Mouse (Mus musculus): ENCODE results near the gene Reg3a. TPM values are rescaled to one million over a fixed set of nuclear protein-coding genes. Genes with fewer than 3 reads are reported as not detected.
"Not testable (repeated sequence)": the region's sequence is repeated elsewhere in the genome, so short reads cannot be mapped to it uniquely, and the experiment has no call there.

Reg3a gene
- total RNA-seq (2017): not detected in 2 replicates

DNA sequence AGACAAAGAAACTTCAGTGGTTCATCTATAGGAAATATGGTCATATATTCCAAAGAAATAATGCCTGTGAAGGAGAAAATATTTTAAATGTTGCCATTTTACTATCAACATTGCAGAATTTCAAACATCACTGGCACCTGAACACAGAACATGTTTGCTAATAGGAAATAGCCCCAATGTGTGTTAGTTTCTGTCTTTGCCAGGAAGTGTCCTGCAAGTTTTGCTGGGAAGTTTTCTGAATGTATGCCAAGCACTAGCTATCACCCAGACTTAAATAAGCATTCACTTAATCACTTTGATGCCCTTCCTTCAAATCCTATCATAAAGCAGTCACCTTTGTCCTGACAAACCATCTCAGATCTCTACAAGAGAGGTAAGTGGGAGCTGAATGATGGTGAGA, at the start of gene Reg3a:
Reg3a (plus strand) TSS at position 301 of the 400 bp plus-strand sequence.
- no peak for ATAC-seq (replicated peaks; ENCODE audit: low read depth, poor library complexity, severe bottlenecking)

DNA sequence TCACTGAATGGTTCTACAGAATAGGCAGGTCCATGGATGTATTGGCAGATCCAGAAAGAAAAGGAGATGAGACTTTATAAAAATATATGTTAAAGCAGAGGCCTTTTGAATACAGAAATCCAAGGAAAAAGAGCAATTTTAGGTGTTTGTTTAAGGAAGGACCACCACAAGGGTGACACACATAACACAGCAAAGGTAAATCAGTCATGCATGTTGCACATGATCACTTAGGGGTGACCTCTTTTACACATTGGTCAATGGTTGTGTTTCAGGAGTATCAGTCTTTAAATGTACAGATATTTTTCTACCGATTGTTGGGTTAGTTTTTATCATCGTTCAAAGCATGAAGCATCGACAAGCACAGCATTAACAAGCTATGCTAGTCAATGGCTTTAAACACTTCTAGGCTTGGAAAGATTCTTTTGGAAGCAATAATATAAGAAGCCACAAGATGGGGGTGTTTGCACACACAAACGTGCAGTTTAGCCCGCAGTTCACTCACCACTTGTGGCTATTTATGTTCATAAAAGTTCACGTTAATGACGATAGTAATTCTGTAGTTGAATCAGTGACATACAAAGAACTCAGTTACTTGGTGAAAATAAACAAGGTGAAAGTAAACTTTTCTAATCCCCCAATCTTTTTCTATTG, 48.5 kb upstream of the Reg3a start:
- ATAC-seq (replicated peaks; ENCODE audit: low read depth, poor library complexity, severe bottlenecking): no peak

DNA sequence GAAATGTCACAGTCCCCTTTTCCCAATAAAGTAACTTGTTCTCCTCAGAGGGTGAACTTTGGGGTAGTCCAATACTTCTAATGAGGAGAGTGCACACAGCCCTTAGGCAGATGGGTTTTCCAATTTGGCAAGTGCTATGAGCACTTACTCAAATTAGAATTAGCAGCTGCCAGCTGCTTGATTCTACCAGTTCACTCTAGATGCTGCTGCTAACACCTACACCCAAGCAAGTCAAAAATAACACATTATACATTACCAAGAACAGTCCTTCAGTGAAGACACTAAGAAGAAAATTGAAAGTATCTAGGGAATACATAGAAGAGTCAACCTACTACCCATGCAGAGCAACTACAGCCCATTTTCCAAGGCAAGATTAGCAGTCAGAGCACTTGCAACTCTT, 40.2 kb upstream of the Reg3a start:
- no peak for ATAC-seq (replicated peaks; ENCODE audit: low read depth, poor library complexity, severe bottlenecking)

DNA sequence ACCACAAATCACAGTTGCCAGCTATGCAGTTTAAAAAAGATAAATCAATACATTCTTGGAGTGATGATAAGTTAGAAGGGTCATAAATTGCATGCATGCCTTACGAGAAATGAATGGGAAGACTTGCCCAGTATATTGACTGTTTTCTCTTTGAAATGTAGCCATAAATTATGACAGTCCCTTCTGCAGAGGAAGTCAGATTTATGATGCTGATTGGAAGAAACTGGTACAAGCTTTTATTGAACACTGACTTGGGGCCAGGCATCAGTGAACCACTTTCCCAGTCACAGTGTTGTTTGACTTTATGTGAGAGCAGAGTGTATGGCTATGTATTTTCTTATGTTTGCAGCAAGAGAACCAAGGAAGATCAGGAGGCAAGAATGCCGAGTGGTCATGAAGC, 38.8 kb upstream of the Reg3a start:
- no peak for ATAC-seq (replicated peaks; ENCODE audit: low read depth, poor library complexity, severe bottlenecking)

DNA sequence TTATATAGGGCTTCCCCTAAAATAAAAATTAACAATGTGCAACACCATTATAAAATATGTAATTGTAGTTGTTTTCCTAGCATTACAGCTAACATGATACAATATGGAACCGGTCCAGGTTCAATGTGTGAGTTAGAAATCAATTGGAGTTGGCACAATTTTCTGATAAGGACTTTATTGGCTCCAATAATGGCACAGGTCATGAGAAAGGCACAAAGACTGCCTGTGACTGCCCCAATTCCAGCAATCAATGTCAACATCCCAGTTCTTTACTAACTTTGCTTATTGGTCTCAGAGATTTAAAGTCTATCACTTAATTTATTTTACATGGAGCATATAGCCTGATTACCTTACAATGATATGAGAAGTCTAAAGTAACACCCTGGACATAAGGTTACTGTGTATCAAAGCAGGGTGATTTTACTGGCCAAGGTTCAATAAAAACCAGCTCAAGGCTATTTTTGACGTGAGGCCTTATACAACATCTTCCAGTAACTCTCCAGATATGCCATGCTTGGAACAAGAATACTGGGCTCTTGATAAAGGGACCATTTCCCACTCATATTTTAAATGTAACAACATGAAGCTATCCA, 18.4 kb upstream of the Reg3a start:
- no peak for ATAC-seq (replicated peaks; ENCODE audit: low read depth, poor library complexity, severe bottlenecking)

DNA sequence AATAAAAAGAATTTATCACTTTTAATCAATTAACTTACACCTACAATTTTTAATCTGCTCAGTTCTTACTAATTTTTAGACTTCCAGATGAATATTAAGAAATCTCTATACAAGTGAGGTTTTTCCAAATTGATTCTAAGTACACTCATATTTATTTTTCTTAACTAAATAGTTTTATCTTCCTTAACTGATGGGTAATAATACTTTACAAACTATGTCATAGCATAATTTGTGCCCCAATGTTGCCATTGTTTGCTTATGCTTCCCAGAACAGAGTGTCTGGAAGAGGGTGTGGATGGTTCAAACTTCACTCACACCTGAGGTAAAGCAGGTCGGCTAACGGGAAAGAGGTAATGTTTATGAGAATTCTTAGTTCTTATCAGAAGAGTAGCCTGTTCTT, 10.2 kb upstream of the Reg3a start, which contains the start of gene Reg3b:
Reg3b (plus strand) TSS at position 301 of the 400 bp plus-strand sequence.
- ATAC-seq (replicated peaks; ENCODE audit: low read depth, poor library complexity, severe bottlenecking): no peak

DNA sequence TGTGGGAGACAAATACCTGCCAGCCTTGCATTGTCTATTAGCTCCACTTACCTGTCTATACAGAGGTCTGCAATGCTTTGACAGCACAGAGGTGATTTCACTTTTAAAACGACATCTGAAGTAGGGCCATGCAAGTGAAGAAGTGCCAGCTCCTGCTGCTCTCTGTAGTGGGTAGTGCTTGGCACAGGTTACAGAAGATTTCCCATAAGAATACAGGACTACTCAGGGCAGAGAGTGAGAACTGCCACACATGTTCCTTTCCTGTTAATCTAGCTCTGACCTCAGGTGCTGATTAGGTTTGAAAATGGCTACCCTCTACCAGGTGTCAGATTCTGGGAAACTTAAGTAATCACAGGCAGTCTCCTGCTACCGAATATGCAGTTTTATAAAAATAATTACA, 1.7 kb upstream of the Reg3a start, which contains the start of gene Reg3d:
Reg3d (minus strand) TSS at position 101 of the 400 bp plus-strand sequence.
- ATAC-seq (replicated peaks; ENCODE audit: low read depth, poor library complexity, severe bottlenecking): no peak

DNA sequence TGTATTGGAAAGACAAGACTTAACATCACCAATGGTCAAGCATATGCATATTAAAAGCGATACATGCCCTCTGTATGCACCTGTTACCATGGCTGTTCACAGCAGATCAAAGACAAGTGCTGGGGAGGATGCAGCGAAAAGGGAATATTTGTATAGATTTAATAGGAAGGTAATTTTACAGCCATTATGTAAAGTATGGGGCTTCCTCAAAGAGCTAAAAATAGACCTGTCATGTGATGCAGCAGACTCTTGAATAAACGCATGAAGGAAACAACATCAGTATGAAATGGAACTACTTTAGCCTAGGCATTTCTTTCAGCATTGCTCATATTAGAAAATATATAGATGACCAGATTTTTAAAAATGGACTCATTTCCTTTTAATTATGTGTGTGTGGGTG, 5.1 kb downstream of the Reg3a start:
- ATAC-seq (replicated peaks; ENCODE audit: low read depth, poor library complexity, severe bottlenecking): no peak

DNA sequence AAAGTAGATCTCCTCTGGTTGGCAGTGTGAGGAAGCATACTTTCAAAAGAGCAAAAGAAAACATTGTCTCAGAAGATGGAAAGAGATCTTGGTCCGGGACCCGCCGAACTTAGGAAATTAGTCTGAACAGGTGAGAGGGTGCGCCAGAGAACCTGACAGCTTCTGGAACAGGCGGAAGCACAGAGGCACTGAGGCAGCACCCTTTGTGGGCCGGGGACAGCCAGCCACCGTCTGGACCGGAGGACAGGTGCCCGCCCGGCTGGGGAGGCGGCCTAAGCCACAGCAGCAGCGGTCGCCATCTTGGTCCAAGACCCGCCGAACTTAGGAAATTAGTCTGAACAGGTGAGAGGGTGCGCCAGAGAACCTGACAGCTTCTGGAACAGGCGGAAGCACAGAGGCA, 14.8 kb downstream of the Reg3a start, which contains the start of gene Reg2:
Reg2 (plus strand) TSS at position 301 of the 400 bp plus-strand sequence.
- ATAC-seq (replicated peaks; ENCODE audit: low read depth, poor library complexity, severe bottlenecking): not testable (repeated sequence)

DNA sequence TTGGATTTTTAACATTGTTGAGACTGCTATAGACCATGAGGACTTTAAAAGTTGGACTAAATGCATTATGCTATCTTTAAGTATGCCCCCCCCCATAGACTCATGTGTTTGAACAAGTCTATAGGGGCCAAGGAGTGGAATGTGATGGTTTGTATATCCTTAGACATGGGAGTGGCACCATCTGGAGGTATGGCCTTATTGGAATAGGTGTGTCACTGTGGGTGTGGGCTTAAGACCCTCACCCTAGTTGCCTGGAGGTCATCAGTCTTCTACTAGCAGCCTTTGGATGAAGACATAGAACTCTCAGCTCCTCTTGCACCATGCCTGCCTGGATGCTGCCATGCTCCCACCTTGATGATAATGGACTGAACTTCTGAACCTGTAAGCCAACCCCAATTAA, 41.9 kb downstream of the Reg3a start, which contains the start of gene Reg1:
Reg1 (plus strand) TSS at position 301 of the 400 bp plus-strand sequence.
- ATAC-seq (replicated peaks; ENCODE audit: low read depth, poor library complexity, severe bottlenecking): not testable (repeated sequence)

DNA sequence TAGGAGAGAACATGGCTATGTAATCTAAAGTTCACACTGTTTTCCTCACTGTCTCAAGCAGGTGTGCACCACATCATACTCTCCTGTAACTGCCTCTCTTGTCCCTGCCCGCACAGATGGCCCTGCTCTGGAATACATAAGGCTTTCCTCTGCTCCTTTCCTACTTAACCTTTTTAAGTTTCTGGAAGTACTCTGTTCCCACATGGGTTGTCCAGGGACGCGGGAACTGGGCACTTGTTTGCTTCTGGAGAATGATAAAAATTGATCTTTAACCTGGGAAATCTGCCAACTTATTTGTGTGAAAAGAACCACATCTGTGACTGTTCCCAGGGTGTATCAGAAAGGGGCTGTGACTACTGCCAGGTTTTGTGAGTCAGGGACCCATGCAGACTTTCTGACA, 45.0 kb downstream of the Reg3a start:
- ATAC-seq (replicated peaks; ENCODE audit: low read depth, poor library complexity, severe bottlenecking): no peak

Other genes starting within 250 kb of the Reg3a start
- gene Reg3b, start 10.1 kb upstream of the Reg3a start, total RNA-seq (2017): not detected in 2 replicates
- not detected in 2 replicates for gene Reg3d, start 1.8 kb upstream of the Reg3a start, total RNA-seq (2017)
- not detected in 2 replicates for gene Reg2, start 14.9 kb downstream of the Reg3a start, total RNA-seq (2017)
- not detected in 2 replicates for gene Reg1, start 42.0 kb downstream of the Reg3a start, total RNA-seq (2017)
- gene Reg3g, start 88.2 kb downstream of the Reg3a start, total RNA-seq (2017): not detected in 2 replicates